Mouse (Mus musculus) frontal cortex, postnatal 25 days (tissue): ENCODE results near the gene Trp53i13.
A peak's percentile ranks its signal among the peaks of the same experiment; 100 is the strongest.

Experiments used
- DNase-seq, 2 experiments: peaks; one replicate each; pipeline ENCODE4 v3.0.0; 2022; ENCODE audit warnings: low spot score in 2 of 2

Gene Trp53i13

DNA sequence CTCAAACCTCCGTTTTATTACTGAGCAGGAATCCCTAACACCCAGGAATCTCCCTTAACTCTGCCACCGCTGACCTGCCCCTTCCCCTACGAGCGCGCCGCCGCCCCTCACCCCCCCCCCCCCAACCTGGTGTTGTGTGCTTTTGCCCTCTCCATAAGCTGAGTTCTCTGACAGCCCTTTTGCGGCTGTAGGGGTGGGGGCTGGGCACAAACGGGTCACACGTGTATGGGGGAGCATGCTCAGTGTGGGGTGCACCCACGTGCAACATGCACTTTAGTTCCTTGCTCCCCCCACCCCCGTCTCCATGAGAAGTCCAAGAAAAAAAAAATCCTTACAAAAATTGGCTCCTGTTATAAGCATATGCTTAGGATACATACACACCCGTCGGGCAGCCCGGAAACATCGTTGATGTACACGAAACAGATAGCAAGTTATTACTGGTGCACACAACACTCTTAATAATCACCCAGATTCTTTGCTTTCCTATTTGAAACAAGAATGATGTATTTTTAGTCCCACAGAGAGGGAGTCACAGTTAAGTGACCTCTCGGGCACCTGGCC, 23.4 kb downstream of the Trp53i13 start:
- DNase-seq = no peak

- DNase-seq = no peak
Measured at GRCm38 (mm10) chr11:77491502-77492291, 24.1 kb downstream of the Trp53i13 start.

DNA sequence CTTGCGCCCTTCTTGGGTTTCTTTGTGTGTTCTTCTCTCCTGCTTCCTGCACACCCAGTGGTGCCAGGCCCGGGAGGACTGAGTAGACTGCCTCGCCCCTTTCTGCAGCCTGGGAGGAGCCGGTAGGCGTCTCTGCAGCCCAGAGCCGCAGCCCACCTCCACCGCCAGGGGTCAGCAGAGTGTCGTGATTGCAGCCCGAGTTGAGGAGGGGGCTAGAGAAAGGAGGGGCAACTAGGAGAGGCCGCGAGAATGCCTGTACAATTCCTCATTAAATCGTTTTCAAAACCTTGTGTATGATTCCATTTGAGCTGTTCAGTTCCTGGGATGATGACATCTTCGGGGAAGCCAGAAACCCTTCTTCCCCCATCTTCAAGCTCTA, 24.7 kb downstream of the Trp53i13 start:
- DNase-seq = peak; percentile 80 to 85

GRCm38 (mm10) chr11:77490451-77490850, 25.3 kb downstream of the Trp53i13 start:
- no peak for DNase-seq

GRCm38 (mm10) chr11:77489591-77490235, 26.1 kb downstream of the Trp53i13 start, which contains the start of gene Ankrd13b:
Gene Ankrd13b (minus strand): TSS chr11:77489678.
- peak; percentile 53 to 65 for DNase-seq

DNA sequence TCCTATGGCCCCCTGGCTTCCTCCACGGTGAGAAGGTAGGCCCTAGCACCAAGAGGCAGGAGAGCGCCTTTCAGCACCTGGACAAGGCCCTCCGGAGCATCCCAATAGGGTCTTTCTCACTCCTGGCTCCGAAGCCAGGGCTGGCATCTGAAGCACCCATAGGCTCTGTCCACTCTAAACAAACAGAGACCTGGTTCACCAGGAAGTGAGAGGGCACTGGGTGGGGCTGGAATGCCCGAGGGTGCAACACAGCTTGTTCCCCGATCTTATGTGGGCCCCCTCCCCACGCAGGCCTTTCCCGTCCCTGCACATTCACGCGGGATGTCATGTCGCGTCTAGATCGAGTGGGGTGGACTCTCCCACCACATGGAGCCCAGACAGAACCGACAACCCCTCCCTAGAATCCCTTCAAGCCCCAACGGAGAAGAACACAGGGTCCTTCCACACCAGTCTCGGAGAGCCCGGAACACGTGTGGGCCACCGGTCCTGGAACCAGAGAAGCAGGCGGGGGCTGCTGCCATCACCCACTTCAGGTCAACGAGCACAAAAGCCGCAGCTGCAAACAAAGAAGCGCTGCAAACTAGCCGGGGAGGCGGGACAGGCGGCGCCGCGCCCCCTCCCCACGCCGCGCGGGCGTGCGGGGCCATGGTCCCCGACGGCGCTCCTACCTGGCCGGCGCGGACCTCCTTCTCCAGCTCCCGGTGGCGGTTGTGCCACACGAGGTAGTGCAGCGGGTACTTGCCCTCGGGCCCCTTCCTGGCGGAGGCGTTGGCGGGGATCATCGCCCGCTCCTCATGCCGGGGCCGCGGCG, 26.8 kb downstream of the Trp53i13 start:
- no peak for DNase-seq

DNA sequence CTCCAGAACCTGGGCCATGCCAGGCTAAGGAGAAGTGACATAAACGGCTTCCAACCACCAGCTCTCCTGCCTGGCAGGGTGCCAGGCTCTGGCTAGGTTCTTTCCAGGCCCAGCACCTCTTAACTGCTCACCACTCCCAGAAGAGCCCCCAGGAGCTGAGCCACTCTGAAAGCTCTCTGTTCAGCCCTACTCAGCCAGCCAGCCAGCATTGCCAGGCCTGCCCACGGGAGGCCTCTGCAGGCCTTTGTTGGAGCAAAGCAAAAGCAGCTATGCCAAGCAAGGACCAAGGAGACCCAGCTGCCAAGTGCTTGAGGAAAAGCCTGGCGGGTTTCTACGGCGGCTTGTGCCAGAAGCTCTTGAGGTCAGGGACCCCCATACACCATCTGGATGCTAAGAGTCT, 29.0 kb downstream of the Trp53i13 start:
- DNase-seq = no peak

- DNase-seq = no peak
Measured at GRCm38 (mm10) chr11:77485229-77485628, 30.6 kb downstream of the Trp53i13 start.

- DNase-seq = no peak
Measured at GRCm38 (mm10) chr11:77483510-77484255, 32.1 kb downstream of the Trp53i13 start.

DNA sequence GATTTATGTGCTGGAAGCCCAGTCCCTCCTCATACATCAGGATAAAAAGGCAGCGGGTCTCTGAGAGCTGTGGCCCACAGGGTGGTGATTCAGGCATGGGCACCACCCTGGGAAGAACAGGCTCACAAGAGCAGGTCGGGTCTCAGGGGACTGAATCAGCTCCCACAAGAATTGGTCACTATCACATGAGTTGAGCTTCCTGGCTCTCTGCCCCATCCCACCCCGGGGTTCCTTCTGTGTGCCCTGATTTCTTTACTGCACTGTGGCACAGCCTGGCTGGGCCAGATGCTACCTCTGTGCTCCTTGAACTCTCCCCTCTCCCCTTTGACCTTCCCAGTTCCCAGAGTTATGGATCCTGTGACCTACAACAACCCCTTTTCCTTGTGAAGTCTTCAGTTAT, 32.7 kb downstream of the Trp53i13 start:
- no peak for DNase-seq

GRCm38 (mm10) chr11:77476895-77477294, 38.9 kb downstream of the Trp53i13 start:
- no peak for DNase-seq

DNA sequence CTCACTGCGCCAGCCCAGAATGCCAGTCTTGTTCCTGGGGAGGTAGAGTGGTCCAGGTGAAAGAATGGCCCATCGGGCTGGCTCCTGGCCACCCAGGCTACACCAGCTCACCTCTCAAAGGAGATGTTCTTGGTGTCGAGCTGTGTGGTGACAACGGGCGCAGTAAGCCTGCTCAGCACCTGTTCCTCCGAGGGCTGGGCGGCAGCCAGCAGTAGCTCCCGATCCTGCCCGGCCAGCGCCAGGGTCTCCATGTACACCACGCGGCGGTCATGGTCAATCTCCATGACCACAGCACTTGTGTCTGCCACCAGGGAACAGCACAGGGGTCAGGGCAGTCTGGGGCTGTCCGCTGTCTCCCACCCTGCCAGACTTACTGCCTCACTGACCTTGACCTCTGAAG, 39.6 kb downstream of the Trp53i13 start:
- no peak for DNase-seq

DNA sequence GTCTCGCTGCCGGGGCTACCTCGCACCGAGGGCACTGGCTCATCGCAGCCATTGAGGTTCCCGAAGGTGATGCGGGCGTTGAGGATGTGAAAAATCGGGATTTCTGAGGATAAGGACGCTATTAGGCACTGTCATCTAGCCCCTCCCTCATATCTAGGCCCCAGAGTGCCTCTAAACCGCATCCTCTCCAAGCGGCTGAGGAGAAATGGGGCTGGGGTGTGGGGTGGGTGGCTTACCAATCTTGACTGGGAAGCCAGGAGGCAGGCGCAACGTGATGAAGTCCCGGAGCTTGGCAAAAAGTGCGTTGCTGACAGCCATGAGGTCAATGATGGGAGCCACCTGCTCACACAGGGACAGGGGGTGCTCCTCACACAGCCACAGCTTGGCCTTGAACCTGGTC, 43.0 kb downstream of the Trp53i13 start:
- no peak for DNase-seq

- no peak for DNase-seq
Measured at GRCm38 (mm10) chr11:77471407-77471806, 44.4 kb downstream of the Trp53i13 start.

- no peak for DNase-seq
Measured at GRCm38 (mm10) chr11:77468397-77468796, 47.4 kb downstream of the Trp53i13 start.

GRCm38 (mm10) chr11:77467784-77468183, 48.0 kb downstream of the Trp53i13 start:
- peak; percentile 62 for DNase-seq

GRCm38 (mm10) chr11:77467157-77467556, 48.6 kb downstream of the Trp53i13 start:
- peak; percentile 47 to 63 for DNase-seq

GRCm38 (mm10) chr11:77466544-77466943, 49.2 kb downstream of the Trp53i13 start:
- DNase-seq = no peak

- DNase-seq = no peak
Measured at GRCm38 (mm10) chr11:77465111-77465510, 50.7 kb downstream of the Trp53i13 start.

DNA sequence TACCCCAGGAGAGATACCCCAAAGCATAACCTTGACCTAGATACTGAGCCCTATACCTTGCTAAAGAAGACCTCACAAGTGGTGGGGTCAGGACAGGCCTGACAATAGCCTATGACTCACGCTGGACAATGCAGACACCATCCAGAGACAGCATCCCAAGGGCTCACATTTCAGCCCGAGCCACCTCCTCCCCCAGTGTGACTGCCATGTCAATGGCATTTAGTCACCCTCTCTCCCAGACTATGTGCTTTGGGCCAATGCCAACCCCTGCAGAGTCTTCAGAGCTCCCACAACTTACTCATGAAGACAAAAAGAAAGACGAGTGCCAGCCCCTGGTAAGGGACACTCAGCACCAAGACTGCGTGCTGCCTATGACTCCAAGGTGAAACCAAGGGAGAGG, 51.1 kb downstream of the Trp53i13 start:
- no peak for DNase-seq

- no peak for DNase-seq
Measured at GRCm38 (mm10) chr11:77463786-77464185, 52.0 kb downstream of the Trp53i13 start.
